22 mouse cellular contexts compared by ENCODE assay signal in genomic region chr2:80314201-80314600, GRCm38 (mm10). TPM values are rescaled to one million over a fixed set of nuclear protein-coding genes. Genes with fewer than 3 reads are reported as not detected.
DNase-seq lines count a peak whose midpoint lies in the region; ATAC-seq and TF ChIP-seq lines count a peak whose summit lies in the region.
"Had no signal": no experiment of that assay in that cellular context is flagged by ENCODE, and none has a peak within 500 bp of the region (broad histone marks: within the 10 kb centered on the region; RNA-seq: fewer than 3 reads in every experiment).

No protein-coding gene starts in this region.

- H3K4me3 ChIP-seq in heart, postnatal 0 days (ENCODE audit: low read depth, low read length), result peak overlapping the region; percentile 88; the same call in 1 of the 2 replicates
- H3K4me3 ChIP-seq in liver, embryonic 14.5 days (ENCODE audit: insufficient read depth in 1 of 2, low read depth in 2 of 2, low read length in 2 of 2), result no peak overlapping the region
- peak overlapping the region; percentile 55 for H3K4me3 ChIP-seq in myocyte

- no peak for TF ChIP-seq POLR2A in myocyte (IDR thresholded peaks at IDR 0.05; ENCODE audit: insufficient read length, low read depth)

- no peaks in the 10 kb centered on the region for H3K27me3 ChIP-seq in heart, postnatal 0 days (ENCODE audit: control insufficient read depth, insufficient read depth, low read length)
- H3K27me3 ChIP-seq in liver, embryonic 14.5 days (ENCODE audit: control insufficient read depth, insufficient read depth, low read length), result no peaks in the 10 kb centered on the region
- H3K27me3 ChIP-seq in myocyte (ENCODE audit: control insufficient read depth, insufficient read depth, insufficient read length), result no peaks in the 10 kb centered on the region
- H3K27me3 ChIP-seq: embryonic facial prominence, embryonic 13.5 days; limb, embryonic 12.5 days; neural tube, embryonic 15.5 days had no signal

- H3K4me1 ChIP-seq in heart, postnatal 0 days (ENCODE audit: control insufficient read depth, insufficient read depth), result peaks cover 12% of the 10 kb centered on the region; the same call in 1 of the 2 replicates
- peaks cover 0 to 4% of the 10 kb centered on the region in 2 experiments; a peak in 1 of 4 replicates for H3K4me1 ChIP-seq in liver, embryonic 14.5 days (replicated peaks; ENCODE audit: control insufficient read depth in 2 of 2, insufficient read depth in 2 of 2, low read length in 1 of 2)
- H3K4me1 ChIP-seq: limb, embryonic 12.5 days had no signal

- no peaks in the 10 kb centered on the region for H3K9me3 ChIP-seq in heart, postnatal 0 days (replicated peaks; ENCODE audit: control insufficient read depth, low read length)
- H3K9me3 ChIP-seq in liver, embryonic 14.5 days (ENCODE audit: control insufficient read depth, low read length), result no peaks in the 10 kb centered on the region
- H3K9me3 ChIP-seq: embryonic facial prominence, embryonic 13.5 days; limb, embryonic 12.5 days; neural tube, embryonic 15.5 days had no signal

- H3ac ChIP-seq in myocyte (ENCODE audit: control insufficient read depth, insufficient read length), result no peak overlapping the region

- peaks cover 5% of the 10 kb centered on the region; the same call in 1 of the 2 replicates for H3K36me3 ChIP-seq in heart, postnatal 0 days (replicated peaks; ENCODE audit: control insufficient read depth, insufficient read depth, low read length)
- no peaks in the 10 kb centered on the region for H3K36me3 ChIP-seq in liver, embryonic 14.5 days (replicated peaks; ENCODE audit: control insufficient read depth, insufficient read depth, low read depth)
- H3K36me3 ChIP-seq in myocyte (ENCODE audit: control insufficient read depth, insufficient read depth), result peaks cover 2% of the 10 kb centered on the region
- H3K36me3 ChIP-seq: neural tube, embryonic 15.5 days had no signal

- TF ChIP-seq EP300 in heart, postnatal 0 days (IDR thresholded peaks at IDR 0.05; ENCODE audit: low read depth), result no peak
- TF ChIP-seq EP300 in liver, embryonic 14.5 days (IDR thresholded peaks at IDR 0.05; ENCODE audit: low read depth), result no peak

- 44% methylated on average over 1 of the region's 1 CpGs for WGBS in heart, postnatal 0 days
- WGBS in liver, embryonic 14.5 days (ENCODE audit: insufficient replicate concordance), result 37% methylated on average over 1 of the region's 1 CpGs

- intact Hi-C loops in heart, postnatal 14 days (cut with DNase I), result no loop called here

- H3K79me2 ChIP-seq in myocyte (ENCODE audit: control insufficient read depth, insufficient read depth), result peaks cover 7% of the 10 kb centered on the region

- no peak overlapping the region for H3K4me2 ChIP-seq in heart, postnatal 0 days (ENCODE audit: low read depth, low read length)
- peak overlapping the region; percentile 83 for H3K4me2 ChIP-seq in liver, embryonic 14.5 days (ENCODE audit: low read depth)
- H3K4me2 ChIP-seq in myocyte (ENCODE audit: low read depth), result peak overlapping the region; percentile 85

- H3K9ac ChIP-seq in heart, postnatal 0 days (replicated peaks; ENCODE audit: low read depth, low read length), result no peak overlapping the region
- H3K9ac ChIP-seq in liver, embryonic 14.5 days (replicated peaks), result no peak overlapping the region

- no peak for DNase-seq in heart, postnatal 0 days (ENCODE audit: low spot score)
- DNase-seq in heart, postnatal 14 days, result no peak
- no peak for DNase-seq in liver, embryonic 14.5 days (ENCODE audit: low read depth in 3 of 3, low spot score in 3 of 3)
- DNase-seq in liver, result no peak
- DNase-seq in MN1 (ENCODE audit: low spot score), result peak; percentile 12
- no peak for DNase-seq in cerebellum, adult 9-10 months
- DNase-seq: cerebellum, adult 11-12 months; retina, postnatal 1 day had no signal

- no peak overlapping the region for H3K27ac ChIP-seq in heart, postnatal 0 days (ENCODE audit: low read depth)
- H3K27ac ChIP-seq in liver, embryonic 14.5 days, result no peak overlapping the region

- TF ChIP-seq CTCF in heart, postnatal 0 days (IDR thresholded peaks at IDR 0.05; ENCODE audit: low read depth), result no peak
- no peak for TF ChIP-seq CTCF in liver, embryonic 14.5 days (IDR thresholded peaks at IDR 0.05; ENCODE audit: low read depth)

- no peak for ATAC-seq in heart, postnatal 0 days (ENCODE audit: insufficient read depth, low read depth)
- no peak for ATAC-seq in liver, embryonic 14.5 days (ENCODE audit: insufficient read depth)
- no peak for ATAC-seq in erythroid progenitor cell, adult 5-6 weeks (replicated peaks; ENCODE audit: low FRiP score, poor library complexity, severe bottlenecking)

TF ChIP-seq in myocyte, 11 proteins besides CTCF, POLR2A, EP300 and RAD21:
- TF ChIP-seq MAX (IDR thresholded peaks at IDR 0.05; ENCODE audit: low read depth), result no peak
- TF ChIP-seq POLR2AphosphoS2 (IDR thresholded peaks at IDR 0.05; ENCODE audit: insufficient read length, low read depth), result no peak
- no peak for TF ChIP-seq CEBPB (IDR thresholded peaks at IDR 0.05; ENCODE audit: insufficient read depth, poor library complexity, severe bottlenecking)
- no peak for TF ChIP-seq USF1 (IDR thresholded peaks at IDR 0.05; ENCODE audit: low read depth)
- no peak for TF ChIP-seq E2F4 (IDR thresholded peaks at IDR 0.05; ENCODE audit: insufficient read depth)
- TF ChIP-seq SRF (IDR thresholded peaks at IDR 0.05; ENCODE audit: control insufficient read depth, insufficient read length, low read depth), result no peak
- TF ChIP-seq TCF12 (IDR thresholded peaks at IDR 0.05; ENCODE audit: insufficient read depth, poor library complexity, severe bottlenecking), result no peak
- TF ChIP-seq MYOG (IDR thresholded peaks at IDR 0.05; ENCODE audit: control insufficient read depth in 1 of 3, insufficient read depth in 1 of 3, insufficient read length in 2 of 3, low read depth in 2 of 3), result no peak
- TF ChIP-seq REST (IDR thresholded peaks at IDR 0.05; ENCODE audit: insufficient read depth, insufficient read length), result no peak
- TF ChIP-seq MYOD1 (IDR thresholded peaks at IDR 0.05; ENCODE audit: control insufficient read depth in 1 of 3, insufficient read length in 2 of 3, low read depth in 2 of 3), result no peak
- no peak for TF ChIP-seq TCF3 (IDR thresholded peaks at IDR 0.05; ENCODE audit: insufficient read length, low read depth)
TF ChIP-seq in myocyte: peak in this region for 0.

RNA-seq across cellular contexts. Expression of gene Dnajc10, which starts 1.1 kb away (rescaled TPM):
- total RNA-seq in heart, postnatal 0 days (2014; rRNA removed; ENCODE audit: low replicate concordance), result 36.4 and 45.2 TPM in 2 replicates
- polyA plus RNA-seq in heart, postnatal 0 days (2015; fragmentation: Nextera tagmentation; extraction: Ambion mirVana), result 29.6 and 30.8 TPM in 2 replicates
- 10 to 100 TPM; 38.6 to 42.3 TPM for total RNA-seq in heart, postnatal 14 days (2021)
- polyA plus RNA-seq in liver, embryonic 14.5 days (2012; rRNA removed), result 6.2 and 9.0 TPM in 2 replicates
- polyA plus RNA-seq in liver, embryonic 14.5 days (2014; fragmentation: Nextera tagmentation; extraction: Ambion mirVana), result 18.0 and 19.5 TPM in 2 replicates
- polyA plus RNA-seq in myocyte (2012; fragmentation: generic; extraction: Trizol), result 31.4 TPM
- total RNA-seq in erythroid progenitor cell, adult 5-6 weeks (2015; ENCODE audit: low replicate concordance), result 64.9 and 93.9 TPM in 2 replicates
- 117 and 134 TPM in 2 replicates for total RNA-seq in erythroid progenitor cell, adult 5-6 weeks (2017; ENCODE audit: low replicate concordance)

RNA-seq across cellular contexts. Expression of gene Prdx6b, which starts 21.9 kb away (rescaled TPM):
- not detected in 2 replicates for total RNA-seq in heart, postnatal 0 days (2014; rRNA removed; ENCODE audit: low replicate concordance)
- not detected in 2 replicates for polyA plus RNA-seq in heart, postnatal 0 days (2015; fragmentation: Nextera tagmentation; extraction: Ambion mirVana)
- not detected for total RNA-seq in heart, postnatal 14 days (2021)
- polyA plus RNA-seq in liver, embryonic 14.5 days (2012; rRNA removed), result not detected in 2 replicates
- polyA plus RNA-seq in liver, embryonic 14.5 days (2014; fragmentation: Nextera tagmentation; extraction: Ambion mirVana), result not detected in 2 replicates
- not detected for polyA plus RNA-seq in myocyte (2012; fragmentation: generic; extraction: Trizol)
- not detected in 2 replicates for total RNA-seq in erythroid progenitor cell, adult 5-6 weeks (2015; ENCODE audit: low replicate concordance)
- not detected in 2 replicates for total RNA-seq in erythroid progenitor cell, adult 5-6 weeks (2017; ENCODE audit: low replicate concordance)
- total RNA-seq: common myeloid progenitor, adult 5-6 weeks; heart, adult 18-20 months; hematopoietic stem cell, adult 5-6 weeks; left cerebral cortex, adult 2 months had no signal
- polyA plus RNA-seq: brain, embryonic 14.5 days; embryonic facial prominence, embryonic 13.5 days; forebrain, embryonic 14.5 days; limb, embryonic 12.5 days; lung, postnatal 0 days; midbrain, embryonic 11.5 days; neural tube, embryonic 15.5 days; thymus, postnatal 0 days had no signal

Comparison
In these comparisons a context has a peak if more than half of its experiments do, and no peak if none do; other contexts are left out.
1. H3K4me3 ChIP-seq: peak in heart, postnatal 0 days (single experiment) and myocyte (single experiment); none in liver, embryonic 14.5 days (0 of 2).